14 mouse cellular contexts compared by ENCODE assay signal in the genomic region with DNA sequence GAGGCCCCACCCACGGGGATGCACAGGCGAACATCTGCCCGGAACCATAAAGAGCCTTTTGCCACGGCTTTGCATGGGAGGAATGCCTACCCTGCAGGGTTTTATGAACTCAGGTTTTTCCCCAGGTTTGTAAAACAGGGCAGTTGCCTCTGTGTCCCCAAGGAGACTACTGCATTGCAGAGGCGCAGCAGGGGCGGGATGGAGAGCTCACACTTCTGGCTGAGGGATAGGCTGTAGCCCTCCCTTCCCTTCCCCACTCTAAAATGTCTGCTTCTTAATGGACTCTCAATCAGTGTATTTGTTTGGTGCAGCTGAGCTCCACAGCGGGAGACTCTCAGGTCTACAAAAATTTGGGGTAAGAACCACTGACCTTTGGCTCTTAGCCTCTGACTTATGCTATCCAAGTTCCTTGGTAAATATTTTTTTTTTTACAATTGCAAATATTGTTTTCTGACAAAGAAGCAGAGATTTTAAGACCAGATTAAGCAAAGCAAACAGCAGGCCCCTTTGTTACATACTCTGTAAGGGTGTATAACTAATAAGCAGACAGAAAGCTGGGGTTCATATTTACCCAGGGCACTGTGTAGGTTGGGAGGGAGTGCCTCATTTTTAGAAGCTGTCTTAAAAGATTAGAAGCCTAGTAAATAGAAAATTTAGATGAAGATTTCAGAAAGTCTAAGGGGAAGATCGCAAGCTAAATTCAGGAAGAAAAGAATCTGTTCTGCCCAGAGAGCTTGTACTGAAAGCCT.
DNase-seq lines count a peak whose midpoint lies in the region; ATAC-seq and TF ChIP-seq lines count a peak whose summit lies in the region.
"Had no signal": no experiment of that assay in that cellular context is flagged by ENCODE, and none has a peak within 500 bp of the region (broad histone marks: within the 10 kb centered on the region; RNA-seq: fewer than 3 reads in every experiment).

No protein-coding gene starts in this region.

- TF ChIP-seq CTCF in kidney, adult 2 months (conservative IDR thresholded peaks at IDR 0.05; ENCODE audit: insufficient read depth, insufficient read length, low read depth, low read length): no peak

- H3K36me3 ChIP-seq in kidney, embryonic 16.5 days (ENCODE audit: insufficient read depth, low read length): no peaks in the 10 kb centered on the region
- H3K36me3 ChIP-seq in kidney, adult 2 months (ENCODE audit: control insufficient read depth, insufficient read depth, low read length): no peaks in the 10 kb centered on the region
- no peaks in the 10 kb centered on the region for H3K36me3 ChIP-seq in embryonic facial prominence, embryonic 10.5 days (replicated peaks)
- H3K36me3 ChIP-seq in intestine, embryonic 14.5 days (ENCODE audit: control insufficient read depth, insufficient read depth, low read length): no peaks in the 10 kb centered on the region
- H3K36me3 ChIP-seq in neural tube, embryonic 12.5 days: no peaks in the 10 kb centered on the region
- H3K36me3 ChIP-seq: liver, embryonic 12.5 days had no signal

- H3K9me3 ChIP-seq in kidney, embryonic 16.5 days (ENCODE audit: low read length): no peaks in the 10 kb centered on the region
- H3K9me3 ChIP-seq in embryonic facial prominence, embryonic 10.5 days: no peaks in the 10 kb centered on the region
- H3K9me3 ChIP-seq in intestine, embryonic 14.5 days (ENCODE audit: control insufficient read depth, low read length): no peaks in the 10 kb centered on the region
- no peaks in the 10 kb centered on the region for H3K9me3 ChIP-seq in neural tube, embryonic 12.5 days
- H3K9me3 ChIP-seq: liver, embryonic 12.5 days had no signal

- peaks cover 27% of the 10 kb centered on the region for H3K4me1 ChIP-seq in kidney, embryonic 16.5 days (ENCODE audit: insufficient read depth, low read length)
- H3K4me1 ChIP-seq in kidney, adult 2 months (ENCODE audit: control insufficient read depth, insufficient read depth, low read length): no peaks in the 10 kb centered on the region
- H3K4me1 ChIP-seq in embryonic facial prominence, embryonic 10.5 days: peaks cover 60% of the 10 kb centered on the region
- peaks cover 28% of the 10 kb centered on the region for H3K4me1 ChIP-seq in intestine, embryonic 14.5 days (replicated peaks; ENCODE audit: control insufficient read depth, insufficient read depth, low read length)
- H3K4me1 ChIP-seq in neural tube, embryonic 12.5 days: peaks cover 36% of the 10 kb centered on the region

- TF ChIP-seq POLR2A in kidney, adult 2 months (IDR thresholded peaks at IDR 0.05; ENCODE audit: low read depth, low read length): no peak

- 39% methylated on average over 8 of the region's 8 CpGs for WGBS in kidney, embryonic 16.5 days
- WGBS in kidney, adult 2 months: 77% methylated on average over 8 of the region's 8 CpGs
- 38% methylated on average over 8 of the region's 8 CpGs for whole genome bisulfite sequencing in embryonic facial prominence, embryonic 10.5 days
- WGBS in intestine, embryonic 14.5 days: 20% methylated on average over 8 of the region's 8 CpGs
- 7% methylated on average over 8 of the region's 8 CpGs for WGBS in neural tube, embryonic 12.5 days

- H3K4me2 ChIP-seq in kidney, embryonic 16.5 days (replicated peaks; ENCODE audit: low read depth, low read length): no peak overlapping the region
- no peak overlapping the region for H3K4me2 ChIP-seq in intestine, embryonic 14.5 days (ENCODE audit: low read length)
- peak overlapping the region; percentile 33 for H3K4me2 ChIP-seq in neural tube, embryonic 12.5 days (replicated peaks)
- H3K4me2 ChIP-seq: liver, embryonic 12.5 days had no signal

- H3K27ac ChIP-seq in kidney, embryonic 16.5 days (ENCODE audit: low read length): peak overlapping the region; percentile 36; the same call in 1 of the 2 replicates
- H3K27ac ChIP-seq in kidney, adult 2 months (ENCODE audit: insufficient read depth, low read depth, low read length): no peak overlapping the region
- H3K27ac ChIP-seq in embryonic facial prominence, embryonic 10.5 days (replicated peaks): peak overlapping the region; percentile 75
- peak overlapping the region; percentile 57 for H3K27ac ChIP-seq in intestine, embryonic 14.5 days (ENCODE audit: low read depth)
- peak overlapping the region; percentile 28; the same call in 1 of the 2 replicates for H3K27ac ChIP-seq in neural tube, embryonic 12.5 days
- H3K27ac ChIP-seq: liver, embryonic 12.5 days had no signal

- H3K27me3 ChIP-seq in kidney, embryonic 16.5 days (ENCODE audit: insufficient read depth, low read length): no peaks in the 10 kb centered on the region
- H3K27me3 ChIP-seq in kidney, adult 2 months (replicated peaks; ENCODE audit: control insufficient read depth, insufficient read depth, low read length): no peaks in the 10 kb centered on the region
- no peaks in the 10 kb centered on the region; the same call in 1 of the 2 replicates for H3K27me3 ChIP-seq in embryonic facial prominence, embryonic 10.5 days (replicated peaks; ENCODE audit: low read depth, poor library complexity, severe bottlenecking)
- H3K27me3 ChIP-seq in intestine, embryonic 14.5 days (replicated peaks; ENCODE audit: control insufficient read depth, insufficient read depth, low read length): no peaks in the 10 kb centered on the region
- no peaks in the 10 kb centered on the region; the same call in 1 of the 2 replicates for H3K27me3 ChIP-seq in neural tube, embryonic 12.5 days (replicated peaks)
- H3K27me3 ChIP-seq: liver, embryonic 12.5 days had no signal

- no peak for DNase-seq in kidney, adult 2 months
- no peak for DNase-seq in embryonic facial prominence, embryonic 10.5 days (ENCODE audit: low spot score)
- DNase-seq in intestine, embryonic 14.5 days (ENCODE audit: low spot score): no peak
- DNase-seq in urinary bladder, postnatal 36 days (ENCODE audit: low spot score in 2 of 2): no peak
- no peak for DNase-seq in cerebellum, postnatal 10 days
- no peak for DNase-seq in cerebellum, adult 11 months
- DNase-seq: gastrocnemius, postnatal 25 days; heart, postnatal 4 days; layer of hippocampus, adult 9-11 months; right cerebral cortex, postnatal 4 days; thymus, adult 2 months had no signal

- no peak overlapping the region for H3K9ac ChIP-seq in kidney, embryonic 16.5 days (replicated peaks; ENCODE audit: low read length)
- no peak overlapping the region for H3K9ac ChIP-seq in intestine, embryonic 14.5 days (ENCODE audit: low read length)
- H3K9ac ChIP-seq in neural tube, embryonic 12.5 days: no peak overlapping the region
- H3K9ac ChIP-seq: liver, embryonic 12.5 days had no signal

- ATAC-seq in kidney, embryonic 16.5 days (ENCODE audit: low FRiP score, low TSS enrichment): no peak
- ATAC-seq in intestine, embryonic 14.5 days (replicated peaks; ENCODE audit: low FRiP score, low TSS enrichment, low read depth): peak; percentile 69; the same call in 1 of the 2 replicates
- peak; percentile 68; the same call in 1 of the 2 replicates for ATAC-seq in neural tube, embryonic 12.5 days (ENCODE audit: low FRiP score, low read depth)
- ATAC-seq: liver, embryonic 12.5 days had no signal

- no peak overlapping the region for H3K4me3 ChIP-seq in kidney, embryonic 16.5 days (ENCODE audit: low read length)
- no peak overlapping the region for H3K4me3 ChIP-seq in kidney, adult 2 months (ENCODE audit: insufficient read depth, low read depth, low read length)
- H3K4me3 ChIP-seq in embryonic facial prominence, embryonic 10.5 days: no peak overlapping the region
- H3K4me3 ChIP-seq in intestine, embryonic 14.5 days (ENCODE audit: low read depth, low read length): no peak overlapping the region
- H3K4me3 ChIP-seq in neural tube, embryonic 12.5 days: no peak overlapping the region
- H3K4me3 ChIP-seq: liver, embryonic 12.5 days had no signal
